Mouse (Mus musculus) cerebellum, adult 2 months (tissue): ENCODE measurements around the gene Plxdc1. TPM values are rescaled to one million over a fixed set of nuclear protein-coding genes. Genes with fewer than 3 reads are reported as not detected.

Experiments
- DNase-seq, 2 experiments: peaks; one replicate each; pipeline ENCODE4 v3.0.0; 2021
- H3K27ac ChIP-seq: fragments of 200-500 bp; 2 replicates; pipeline ENCODE4 v1.5.1; 2012; ENCODE audit warnings: low read length, control low read depth, inconsistent platforms; ENCODE audit not compliant: insufficient read depth
- H3K27me3 ChIP-seq: fragments of 200-500 bp; 2 replicates; pipeline ENCODE4 v1.6.1; 2012; ENCODE audit warnings: inconsistent platforms, mild to moderate bottlenecking, low read length, moderate library complexity; ENCODE audit not compliant: control insufficient read depth, insufficient read depth
- H3K4me1 ChIP-seq: fragments of 200-500 bp; 2 replicates; pipeline ENCODE4 v1.6.1; 2011; ENCODE audit warnings: low read length; ENCODE audit not compliant: control insufficient read depth, insufficient read depth
- H3K4me3 ChIP-seq: fragments of 200-500 bp; replicated peaks from 2 replicates; pipeline ENCODE3; 2011; ENCODE audit warnings: mild to moderate bottlenecking, low read depth, low read length, control low read depth; ENCODE audit not compliant: insufficient read depth
- CTCF ChIP-seq: fragments of 200-500 bp; IDR thresholded peaks from 2 replicates; pipeline ENCODE4 v1.5.1; 2011; ENCODE audit warnings: low read depth, mild to moderate bottlenecking, control low read depth, low read length, moderate library complexity, borderline replicate concordance; ENCODE audit not compliant: insufficient read depth
- POLR2A ChIP-seq: fragments of 200-500 bp; IDR thresholded peaks from 2 replicates; pipeline ENCODE4 v1.6.1; 2011; ENCODE audit warnings: low read length, control low read depth, borderline replicate concordance; ENCODE audit not compliant: insufficient read depth
- WGBS: fragments of 180-500 bp; shearing (Covaris S2); methylation state at CpG from one replicate; pipeline ENCODE4 v1.1.7; 2018; 5-methylcytosine and 5-hydroxymethylcytosine counted together
- polyA plus RNA-seq: library from polyadenylated mRNA; depleted of rRNA; stranded (reverse); fragments of >200 nt; gene quantifications from 2 replicates; pipeline ENCODE4 v1.2.3, GENCODE M21; 2012; rRNA removed

Plxdc1 gene
- polyA plus RNA-seq, 1 experiment, result 46.2 TPM

DNA sequence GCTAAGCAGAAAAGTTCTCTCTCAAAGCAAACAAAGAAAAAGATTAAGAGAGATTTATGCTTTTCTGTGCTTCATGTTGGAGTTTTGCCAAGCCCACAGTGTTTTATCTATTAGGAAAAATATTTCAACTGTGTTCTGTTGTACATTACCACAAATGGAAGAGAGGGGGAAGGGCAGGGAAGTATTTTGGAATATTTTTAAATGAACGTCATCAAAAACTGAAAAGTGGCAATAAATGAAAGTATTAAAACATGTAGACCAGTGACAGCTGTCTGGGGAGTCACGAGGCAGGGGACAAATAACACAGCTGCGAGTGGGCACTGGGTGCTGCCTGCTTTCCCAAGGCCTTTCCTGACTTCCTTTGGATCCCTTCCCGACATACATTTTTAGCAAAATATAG is 89.6 kb downstream of the Plxdc1 start:
- no peaks in the 10 kb centered on the region for H3K4me1 ChIP-seq
- no peak overlapping the region for H3K4me3 ChIP-seq
- 67% methylated on average over 4 of the region's 4 CpGs for WGBS
- no peak for DNase-seq
- TF ChIP-seq POLR2A, result no peak
- no peak for TF ChIP-seq CTCF
- H3K27ac ChIP-seq, result no peak overlapping the region
- no peaks in the 10 kb centered on the region for H3K27me3 ChIP-seq

DNA sequence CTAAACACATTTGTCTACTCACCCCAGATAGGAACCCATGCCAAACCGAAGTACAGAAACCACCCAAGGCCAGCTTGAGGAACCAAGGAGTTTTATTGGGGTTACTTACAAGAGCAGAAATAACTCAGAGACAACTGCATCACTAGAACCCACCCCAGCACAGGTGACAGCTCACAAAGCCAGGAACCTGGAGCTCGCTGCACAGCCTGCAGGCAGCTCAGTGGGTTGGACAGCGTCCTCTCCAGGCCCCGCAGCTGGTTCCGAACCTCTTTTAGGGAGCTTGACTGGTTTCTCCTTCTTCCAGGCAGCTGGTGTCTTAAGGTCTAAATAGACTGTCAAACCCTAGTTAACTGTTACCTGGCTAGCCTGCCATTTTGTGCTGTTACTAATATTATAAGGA is 94.4 kb downstream of the Plxdc1 start:
- 76% methylated on average over 5 of the region's 5 CpGs for WGBS
- no peaks in the 10 kb centered on the region for H3K4me1 ChIP-seq
- H3K27ac ChIP-seq, result no peak overlapping the region
- H3K27me3 ChIP-seq, result no peaks in the 10 kb centered on the region
- H3K4me3 ChIP-seq, result no peak overlapping the region
- TF ChIP-seq POLR2A, result no peak
- no peak for TF ChIP-seq CTCF
- DNase-seq, result no peak

DNA sequence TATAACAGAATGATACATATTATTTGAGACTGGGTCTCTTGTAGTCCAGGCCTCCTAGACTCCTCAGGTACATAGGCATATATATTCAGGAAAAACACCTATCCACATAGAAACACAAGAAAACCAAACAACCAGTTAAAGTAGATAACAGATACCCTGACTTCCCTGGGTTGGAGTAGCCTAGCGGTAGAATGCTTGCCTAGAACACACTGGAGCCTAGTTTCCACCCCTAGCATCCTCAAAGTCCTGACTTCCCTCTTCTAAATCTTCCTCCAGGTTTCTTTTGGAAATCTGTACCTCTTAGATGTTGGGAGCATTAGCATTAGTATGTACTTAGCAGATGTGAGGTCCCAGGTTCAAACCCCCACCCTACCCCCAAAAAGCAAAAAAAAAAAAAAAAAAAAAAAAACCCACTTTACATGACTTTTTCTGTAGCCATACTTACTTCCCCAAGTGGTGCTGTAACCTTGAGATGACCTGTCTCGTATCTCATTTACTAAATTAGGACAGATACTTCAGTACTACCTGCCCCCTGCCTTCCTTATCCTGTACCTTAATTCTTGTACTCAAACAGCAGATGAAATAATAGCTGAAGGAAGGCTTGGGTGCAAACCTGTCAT is 100.8 kb downstream of the Plxdc1 start:
- TF ChIP-seq POLR2A, result no peak
- TF ChIP-seq CTCF, result no peak
- no peaks in the 10 kb centered on the region for H3K27me3 ChIP-seq
- no peak for DNase-seq
- no peak overlapping the region for H3K27ac ChIP-seq
- 98% methylated on average over 2 of the region's 2 CpGs for WGBS
- H3K4me3 ChIP-seq, result no peak overlapping the region
- H3K4me1 ChIP-seq, result no peaks in the 10 kb centered on the region

DNA sequence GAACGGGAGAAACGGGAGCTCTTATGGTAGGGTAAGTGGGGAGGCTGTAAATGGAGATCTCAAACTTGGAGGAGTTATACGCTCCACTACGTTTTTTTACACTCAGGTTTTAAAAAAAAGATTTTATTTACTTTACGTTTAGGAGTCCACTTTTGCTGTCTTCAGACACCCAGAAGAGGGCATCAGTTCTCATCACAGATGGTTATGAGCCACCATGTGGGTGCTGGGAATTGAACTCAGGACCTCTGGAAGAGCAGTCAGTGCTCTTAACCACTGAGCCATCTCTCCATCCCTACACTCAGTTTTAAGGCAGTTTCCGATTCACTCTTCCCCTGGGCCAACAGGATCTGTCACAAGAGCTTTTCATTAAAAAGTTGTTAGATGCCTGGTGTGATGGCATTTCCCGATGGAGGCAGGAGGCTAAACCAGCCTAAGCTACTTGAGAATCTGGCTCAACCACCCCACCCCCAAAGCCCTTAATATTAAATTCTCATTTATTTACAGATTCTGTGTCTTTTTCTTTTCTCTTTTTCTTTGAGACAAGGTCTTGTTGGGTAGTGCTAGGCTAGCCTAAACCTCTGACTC is 101.6 kb downstream of the Plxdc1 start:
- WGBS, result 24% methylated on average over 7 of the region's 7 CpGs

DNA sequence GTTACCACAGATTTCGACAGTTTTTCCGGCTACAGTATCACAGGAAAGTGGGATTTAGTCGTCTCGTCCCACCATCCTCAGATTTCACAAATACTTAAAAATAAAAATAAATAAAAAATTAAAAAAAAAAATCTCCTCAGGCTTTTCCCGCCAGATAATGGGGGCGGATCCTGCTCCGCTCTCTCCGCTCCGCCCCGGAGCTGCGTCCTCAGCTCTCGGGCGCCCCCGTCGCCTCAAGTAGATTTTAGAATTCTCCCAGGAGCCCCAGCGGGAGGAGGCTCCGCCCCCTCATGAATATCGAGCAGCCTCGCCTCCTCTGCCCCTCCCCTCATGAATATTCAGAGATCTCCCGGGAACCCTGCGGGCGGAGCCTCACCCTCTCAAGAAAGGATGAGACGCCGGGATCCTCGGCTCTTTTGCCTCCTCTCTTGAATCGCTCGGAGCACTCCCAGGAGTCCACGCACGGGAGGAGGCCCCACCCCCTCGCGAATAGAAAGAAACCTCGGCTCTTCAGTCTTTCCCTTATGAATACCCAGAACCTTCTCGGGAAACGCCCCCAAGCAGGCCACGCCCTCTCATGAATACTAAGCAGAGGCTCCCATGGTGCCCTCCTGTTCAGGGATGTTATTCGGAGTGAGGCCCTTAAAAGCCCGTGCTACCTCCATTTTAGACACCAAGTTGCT is 102.2 kb downstream of the Plxdc1 start, which contains the start of gene Fbxo47:
Fbxo47 (minus strand) TSS at position 237 of the 683 bp plus-strand sequence.
- WGBS, result under 1% methylated on average over 37 of the region's 37 CpGs
- peak; percentile 97 for DNase-seq
- TF ChIP-seq CTCF, result peak; percentile 55
- TF ChIP-seq POLR2A, result peak; percentile 55; the same call in 1 of the 2 replicates

More for the DNA sequence above, 101.6 kb downstream of the Plxdc1 start:
- TF ChIP-seq POLR2A, result no peak
- TF ChIP-seq CTCF, result no peak
- no peak for DNase-seq
- peak overlapping the region; percentile 64 for H3K4me3 ChIP-seq
- no peaks in the 10 kb centered on the region for H3K27me3 ChIP-seq
- H3K4me1 ChIP-seq, result no peaks in the 10 kb centered on the region
- no peak overlapping the region for H3K27ac ChIP-seq

DNA sequence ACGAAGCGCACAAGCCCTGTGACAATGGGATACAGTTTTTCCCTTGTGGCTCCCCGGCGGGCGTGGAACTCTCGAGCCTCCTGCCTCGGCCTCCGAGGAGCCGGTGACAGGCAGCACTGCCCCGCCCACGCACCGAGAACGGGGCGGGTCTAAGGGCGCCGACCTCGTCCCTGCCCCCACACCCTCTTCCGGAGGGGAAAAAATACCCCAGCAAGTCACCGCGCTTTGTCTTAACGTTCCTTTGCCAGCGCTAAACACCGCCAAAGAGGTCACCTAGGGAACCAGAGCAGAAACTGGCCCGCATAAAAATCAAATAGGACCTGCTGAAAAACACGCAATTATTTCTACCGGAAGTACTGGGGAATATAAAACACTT is 102.7 kb downstream of the Plxdc1 start:
- 3% methylated on average over 26 of the region's 26 CpGs for WGBS
- TF ChIP-seq CTCF (no peak), POLR2A (peak; percentile 21; the same call in 1 of the 2 replicates)
- no peaks in the 10 kb centered on the region for H3K4me1 ChIP-seq

More for the DNA sequence above, 102.2 kb downstream of the Plxdc1 start, which contains the start of gene Fbxo47:
- no peaks in the 10 kb centered on the region for H3K4me1 ChIP-seq
- peak within 1 kb of the TSS; percentile 10; the same call in 1 of the 2 replicates for H3K27ac ChIP-seq
- H3K4me3 ChIP-seq, result peak within 1 kb of the TSS; percentile 98
- H3K27me3 ChIP-seq, result no peaks in the 10 kb centered on the region

DNA sequence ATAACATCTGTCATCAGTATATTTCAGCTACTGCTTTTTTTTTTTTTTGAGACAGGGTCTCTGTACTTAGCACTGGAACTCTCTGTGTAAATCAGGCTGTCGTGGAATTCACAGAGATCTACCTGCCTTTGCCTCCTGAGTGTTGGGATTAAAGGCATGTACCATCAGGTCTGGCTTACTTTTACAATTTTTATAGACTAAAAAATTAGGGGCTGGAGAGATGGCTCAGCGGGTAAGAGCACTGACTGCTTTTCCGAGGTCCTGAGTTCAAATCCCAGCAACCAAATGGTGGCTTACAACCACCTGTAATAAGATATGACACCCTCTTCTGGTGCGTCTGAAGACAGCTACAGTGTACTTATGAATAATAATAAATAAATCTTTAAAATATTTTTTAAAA is 105.9 kb downstream of the Plxdc1 start:
- WGBS, result 96% methylated on average over 4 of the region's 4 CpGs
- Histone ChIP-seq H3K4me1 (no peaks in the 10 kb centered on the region), H3K27me3 (no peaks in the 10 kb centered on the region), H3K4me3 (no peak overlapping the region), H3K27ac (no peak overlapping the region)
- DNase-seq, result no peak
- TF ChIP-seq CTCF, result no peak
- TF ChIP-seq POLR2A, result no peak

More for the DNA sequence above, 102.7 kb downstream of the Plxdc1 start:
- peak overlapping the region; percentile 98 for H3K4me3 ChIP-seq
- peak overlapping the region; percentile 10; the same call in 1 of the 2 replicates for H3K27ac ChIP-seq
- DNase-seq, result peak; percentile 77 to 78
- no peaks in the 10 kb centered on the region for H3K27me3 ChIP-seq

DNA sequence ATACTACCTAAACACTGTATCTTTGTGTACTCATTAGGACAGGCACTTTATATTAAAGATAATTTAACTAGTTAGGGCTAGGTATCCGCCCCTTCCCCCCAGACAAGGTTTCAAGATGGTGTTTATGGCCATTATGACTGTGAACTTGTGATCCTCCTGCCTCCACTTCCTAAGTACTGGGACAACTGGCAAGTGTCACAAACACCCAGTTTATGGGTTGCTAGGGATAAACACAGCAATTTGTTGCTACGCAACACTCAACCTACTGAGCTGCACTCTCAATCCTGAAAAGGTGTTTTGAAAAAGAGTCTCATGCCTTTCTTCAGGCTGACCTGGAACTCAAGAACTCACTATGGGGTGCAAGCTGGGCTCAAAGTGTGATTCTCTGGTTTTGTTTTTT is 108.9 kb downstream of the Plxdc1 start:
- Histone ChIP-seq H3K27me3 (no peaks in the 10 kb centered on the region), H3K4me1 (no peaks in the 10 kb centered on the region), H3K4me3 (no peak overlapping the region), H3K27ac (no peak overlapping the region)
- no peak for DNase-seq
- WGBS, result 85% methylated on average over 2 of the region's 2 CpGs
- TF ChIP-seq CTCF (no peak), POLR2A (no peak)

DNA sequence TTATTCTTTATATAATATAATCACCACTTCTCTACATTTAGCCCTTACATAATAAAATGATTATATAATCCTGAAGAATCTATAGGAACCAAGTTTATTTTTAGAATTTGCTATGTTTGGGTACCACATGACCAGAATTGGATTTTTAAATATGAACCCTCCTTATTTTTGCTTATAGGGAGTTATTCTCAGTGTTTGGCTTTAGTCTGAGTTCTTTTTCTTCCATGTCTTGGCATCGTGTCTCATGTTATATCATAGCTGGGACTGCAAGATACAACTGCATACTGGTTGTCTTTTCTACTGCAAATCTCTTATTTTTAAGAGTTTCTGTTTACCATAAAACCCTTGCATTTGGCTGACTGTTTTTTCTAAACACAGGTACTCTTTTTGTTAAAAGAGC is 111.8 kb downstream of the Plxdc1 start:
- H3K27ac ChIP-seq, result no peak overlapping the region
- H3K27me3 ChIP-seq, result no peaks in the 10 kb centered on the region
- WGBS, result 95% methylated on average over 1 of the region's 1 CpGs
- H3K4me1 ChIP-seq, result no peaks in the 10 kb centered on the region
- no peak overlapping the region for H3K4me3 ChIP-seq
- TF ChIP-seq POLR2A, result no peak
- no peak for TF ChIP-seq CTCF
- no peak for DNase-seq

Other genes with a start within 250 kb of the Plxdc1 start
- gene Pip4k2b, start 241.7 kb downstream of the Plxdc1 start, polyA plus RNA-seq, result 47.4 and 49.5 TPM in 2 replicates
- 17.2 and 17.7 TPM in 2 replicates for gene Cwc25, start 219.9 kb downstream of the Plxdc1 start, polyA plus RNA-seq
- gene 1700001P01Rik, start 210.5 kb downstream of the Plxdc1 start, polyA plus RNA-seq, result 0.80 and 0.81 TPM in 2 replicates
- 234 and 281 TPM in 2 replicates for gene Rpl23, start 204.0 kb downstream of the Plxdc1 start, polyA plus RNA-seq
- gene Lasp1, start 187.4 kb downstream of the Plxdc1 start, polyA plus RNA-seq, result 74.9 and 78.5 TPM in 2 replicates
- gene B230217C12Rik, start 145.7 kb downstream of the Plxdc1 start, polyA plus RNA-seq, result 117 TPM in 2 replicates
- gene Fbxo47, start 102.3 kb downstream of the Plxdc1 start, polyA plus RNA-seq, result 0.98 and 1.1 TPM in 2 replicates
- 2.0 and 2.2 TPM in 2 replicates for gene Arl5c, start 9.7 kb upstream of the Plxdc1 start, polyA plus RNA-seq
- 34.6 and 37.5 TPM in 2 replicates for gene Cacnb1, start 36.6 kb upstream of the Plxdc1 start, polyA plus RNA-seq
- 746 and 786 TPM in 2 replicates for gene Rpl19, start 40.3 kb upstream of the Plxdc1 start, polyA plus RNA-seq
- 31.0 and 37.7 TPM in 2 replicates for gene Stac2, start 67.0 kb upstream of the Plxdc1 start, polyA plus RNA-seq
- gene Fbxl20, start 164.0 kb upstream of the Plxdc1 start, polyA plus RNA-seq, result 23.0 and 25.1 TPM in 2 replicates
- gene Med1, start 206.8 kb upstream of the Plxdc1 start, polyA plus RNA-seq, result 27.0 and 29.0 TPM in 2 replicates
- gene Cdk12, start 216.6 kb upstream of the Plxdc1 start, polyA plus RNA-seq, result 23.3 and 24.9 TPM in 2 replicates